Mouse (Mus musculus) layer of hippocampus, adult 8-10 months (tissue): Measurements from ENCODE around the gene Aplnr. TPM values are rescaled to one million over a fixed set of nuclear protein-coding genes. Genes with fewer than 3 reads are reported as not detected.

ENCODE experiments used
- DNase-seq, 2 experiments: peaks; one replicate each; pipeline ENCODE4 v3.0.0; 2022; ENCODE audit warnings: low spot score in 2 of 2
- total RNA-seq, 4 experiments: library from RNA; stranded (reverse); gene quantifications; 2 replicates each; pipeline ENCODE4 v1.2.4; 2022

Aplnr gene
- total RNA-seq, 4 experiments from 2014 or later = 0.13 to 1.4 (median 0.59) TPM

DNA sequence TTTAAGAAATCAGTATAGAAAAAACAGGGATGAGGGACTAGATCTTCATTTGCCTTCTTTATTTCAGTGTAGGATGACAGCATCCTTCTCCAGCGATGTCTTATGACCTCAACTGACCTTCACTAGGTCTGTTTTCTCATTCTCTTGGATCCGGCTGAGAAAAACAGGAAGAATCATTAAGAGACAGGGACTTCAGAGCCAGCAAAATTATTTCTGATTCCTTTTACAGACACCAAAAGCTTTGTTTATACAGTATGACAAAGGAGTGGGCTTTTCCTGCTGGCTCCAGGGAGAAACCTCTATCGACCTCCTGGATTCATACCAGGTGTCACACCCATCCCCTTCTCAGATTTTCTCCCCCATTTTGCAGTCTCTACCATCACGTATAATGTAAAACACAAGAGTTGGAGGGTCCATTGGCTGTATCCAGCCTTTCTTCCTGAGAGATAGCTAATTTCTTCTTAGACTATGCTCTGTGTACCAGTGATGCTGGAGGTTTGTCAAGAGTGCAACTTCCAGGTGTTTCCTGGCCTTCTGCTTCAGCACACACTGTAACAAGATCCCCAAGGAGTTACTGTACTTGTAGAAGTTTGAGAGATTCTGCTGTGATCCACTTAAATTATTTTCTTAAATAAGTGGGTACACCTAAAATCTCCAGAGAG lies 42.2 kb downstream of the Aplnr start:
- DNase-seq = no peak

DNA sequence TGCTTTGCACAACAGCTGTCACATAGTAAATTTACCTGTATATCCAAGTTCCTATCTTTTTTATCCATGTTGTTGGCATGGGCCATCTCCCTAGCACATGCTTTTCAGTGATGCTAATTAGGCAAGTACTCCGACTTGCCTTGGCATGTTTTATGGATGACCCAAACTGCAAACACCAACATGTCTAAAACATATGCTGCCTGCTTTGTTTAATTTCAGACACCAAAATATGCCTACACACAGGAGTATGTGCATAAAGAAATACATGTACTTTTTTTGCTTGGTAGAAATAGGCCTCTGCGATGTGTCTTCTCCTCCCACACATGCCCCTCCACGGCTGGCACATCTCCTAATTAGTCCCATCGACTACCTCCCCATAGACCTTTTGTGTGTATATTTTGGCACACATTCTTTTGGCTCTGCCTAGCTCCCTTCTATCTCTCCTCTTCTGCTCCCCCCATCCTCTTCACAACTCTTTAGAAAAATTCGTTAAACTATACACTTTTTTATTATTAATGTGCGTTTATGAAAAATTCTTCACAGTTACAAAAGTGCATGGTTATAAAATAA lies 51.6 kb downstream of the Aplnr start:
- DNase-seq = no peak

Other genes starting within 250 kb of the Aplnr start
- gene Rtn4rl2, start 249.5 kb upstream of the Aplnr start, total RNA-seq = 10 to 100 TPM; 63.8 to 85.9 (median 79.0) TPM
- gene Slc43a3, start 199.6 kb upstream of the Aplnr start, total RNA-seq = 1 to 10 TPM in 3 of 4 experiments, not detected in 1; 1.1 to 3.1 (median 2.1) TPM
- not detected for gene Prg2, start 155.8 kb upstream of the Aplnr start, total RNA-seq
- not detected for gene Prg3, start 148.0 kb upstream of the Aplnr start, total RNA-seq
- gene Ssrp1, start 99.0 kb upstream of the Aplnr start, total RNA-seq = 100 to 1,000 TPM; 111 to 137 (median 126) TPM
- gene P2rx3, start 98.8 kb upstream of the Aplnr start, total RNA-seq = 1 to 10 TPM; 2.1 to 2.6 (median 2.3) TPM
- gene Tnks1bp1, start 88.2 kb upstream of the Aplnr start, total RNA-seq = 100 to 1,000 TPM; 160 to 169 (median 163) TPM
- gene Lrrc55, start 61.0 kb downstream of the Aplnr start, total RNA-seq = 10 to 100 TPM; 15.3 to 19.1 (median 16.6) TPM
- not detected for gene Olfr987, start 203.1 kb downstream of the Aplnr start, total RNA-seq
- not detected for gene Olfr988, start 227.0 kb downstream of the Aplnr start, total RNA-seq